Mouse (Mus musculus): Measurements from ENCODE around the gene Npc1l1.
A peak's percentile ranks its signal among the peaks of the same experiment; 100 is the strongest.

The Npc1l1 gene

DNA sequence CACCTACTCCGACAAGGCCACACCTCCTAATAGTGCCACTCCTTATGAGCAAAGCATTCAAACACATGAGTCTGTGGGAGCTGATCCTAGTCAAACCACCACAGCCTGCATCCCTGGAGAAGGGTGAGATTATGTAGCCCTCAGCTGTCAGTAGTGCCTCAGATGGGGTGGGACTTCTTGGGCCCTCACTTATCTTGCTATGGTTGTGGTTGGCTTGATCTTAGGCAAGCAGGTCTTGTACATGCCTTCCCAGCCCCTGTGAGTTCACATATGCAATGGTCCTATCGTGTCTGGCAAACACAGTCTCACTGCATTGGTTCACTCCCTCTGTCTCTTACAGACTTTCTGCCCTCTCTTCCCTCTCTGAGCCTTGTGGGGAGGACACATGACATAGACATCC lies 22.9 kb downstream of the Npc1l1 start:
- DNase-seq (ENCODE audit: low spot score in 2 of 2): no peak

DNA sequence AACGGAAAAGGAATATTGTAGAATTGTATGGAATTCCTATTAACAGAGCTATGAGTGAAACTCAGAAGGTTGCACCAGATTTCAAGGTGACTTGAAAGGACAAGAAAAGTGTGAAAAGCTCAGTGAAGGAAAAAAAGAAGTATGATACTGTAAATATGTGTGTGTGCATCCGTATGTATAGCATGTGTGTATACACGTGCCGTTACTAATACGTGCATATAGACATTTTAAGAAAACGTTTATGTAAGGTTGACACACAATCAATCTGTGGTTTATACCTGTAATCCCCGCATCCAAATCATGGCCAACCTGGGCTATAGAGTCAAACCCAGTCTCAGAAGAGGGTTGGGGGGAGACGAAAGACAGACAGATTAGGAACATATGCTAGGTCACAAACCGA lies 29.4 kb downstream of the Npc1l1 start:
- no peak for DNase-seq (ENCODE audit: low spot score in 2 of 2)

DNA sequence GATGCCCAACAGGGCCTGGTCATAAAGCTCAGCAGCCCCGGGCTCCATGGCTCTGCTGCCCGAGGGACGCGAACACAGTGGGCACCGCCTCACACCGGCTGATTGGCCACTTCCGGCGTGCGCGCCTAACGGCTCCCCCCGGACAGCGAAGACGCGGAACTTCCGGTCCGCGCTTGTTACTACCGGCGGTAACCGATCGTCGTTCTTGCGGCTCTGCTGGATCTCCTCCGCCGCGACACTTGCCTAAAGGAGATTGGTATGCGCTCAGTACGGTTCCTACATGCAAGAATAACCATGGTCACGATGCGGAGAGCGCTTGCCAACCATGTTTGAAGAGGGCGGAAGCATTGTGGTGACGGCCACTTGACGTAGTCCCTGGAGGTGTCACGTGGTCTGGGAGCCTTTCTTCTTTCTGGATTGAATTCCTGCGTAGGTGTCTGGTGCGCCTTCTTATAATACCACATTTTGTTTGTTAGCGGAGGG lies 29.8 kb downstream of the Npc1l1 start, which contains the start of gene Nudcd3:
Gene Nudcd3 (minus strand): TSS at position 329 of the 483 bp plus-strand sequence.
- peak; percentile 84 to 86 for DNase-seq (ENCODE audit: low spot score in 2 of 2)

- no peak for DNase-seq (ENCODE audit: low spot score in 2 of 2)
Measured at GRCm38 (mm10) chr11:6199410-6200086, 30.4 kb downstream of the Npc1l1 start, which contains the start of gene A730071L15Rik. Gene A730071L15Rik, plus strand, starts transcription at chr11:6200029.

DNA sequence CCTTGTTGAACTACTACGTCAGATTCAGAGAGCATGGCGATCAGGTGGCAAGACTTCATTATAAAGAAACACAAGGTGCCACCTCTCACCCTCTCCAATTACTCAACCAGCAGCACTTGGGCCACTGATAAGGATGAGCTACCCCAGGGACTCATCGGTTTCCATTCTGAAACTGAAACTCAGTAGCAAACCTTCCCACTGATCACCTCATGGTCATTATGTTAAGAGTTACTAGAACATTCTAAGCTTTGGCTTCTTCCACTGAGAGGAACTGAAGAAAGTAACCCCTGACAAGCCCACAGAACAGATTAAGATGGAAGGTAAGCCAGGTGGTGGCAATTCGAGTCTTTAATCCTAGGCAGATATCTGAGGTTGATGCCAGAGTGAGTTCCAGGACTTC lies 31.5 kb downstream of the Npc1l1 start:
- no peak for DNase-seq (ENCODE audit: low spot score in 2 of 2)

DNA sequence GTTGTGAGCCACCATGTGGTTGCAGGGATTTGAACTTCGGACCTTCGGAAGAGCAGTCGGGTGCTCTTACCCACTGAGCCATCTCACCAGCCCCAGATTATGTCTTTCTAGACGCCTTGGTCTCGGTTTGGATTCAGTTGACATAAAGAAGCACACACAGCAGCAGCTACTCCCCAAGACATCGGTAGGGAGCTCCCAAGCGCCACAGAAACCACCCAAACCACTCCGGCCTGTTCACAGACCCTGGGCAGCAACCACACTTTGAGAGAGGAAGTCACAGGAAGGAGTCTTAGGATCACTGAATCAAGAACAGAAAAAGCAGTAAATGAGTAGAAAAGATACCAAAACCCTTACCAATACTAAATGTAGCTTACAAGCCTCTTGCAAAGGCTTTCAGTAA lies 33.2 kb downstream of the Npc1l1 start:
- no peak for DNase-seq (ENCODE audit: low spot score in 2 of 2)

DNA sequence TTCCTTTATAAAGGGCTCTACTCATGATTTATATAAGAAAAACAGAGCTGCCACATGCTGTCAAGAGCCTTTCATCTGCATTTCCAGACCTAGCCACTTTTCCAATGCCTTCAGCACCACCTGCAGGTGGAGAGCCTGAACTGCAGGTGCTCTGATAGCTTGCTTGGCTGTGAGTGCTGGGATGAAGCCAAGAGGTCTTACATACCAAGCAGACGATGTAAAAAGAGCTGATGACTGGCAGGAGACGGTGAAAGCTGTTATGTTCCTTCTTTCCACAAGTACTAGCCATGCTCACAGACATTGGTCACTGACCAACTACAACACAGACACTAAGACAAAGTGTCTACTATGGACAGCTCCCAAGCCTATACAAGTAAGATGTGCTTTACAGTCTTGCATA lies 42.1 kb downstream of the Npc1l1 start:
- DNase-seq (ENCODE audit: low spot score in 2 of 2): peak; percentile 83 to 89

DNA sequence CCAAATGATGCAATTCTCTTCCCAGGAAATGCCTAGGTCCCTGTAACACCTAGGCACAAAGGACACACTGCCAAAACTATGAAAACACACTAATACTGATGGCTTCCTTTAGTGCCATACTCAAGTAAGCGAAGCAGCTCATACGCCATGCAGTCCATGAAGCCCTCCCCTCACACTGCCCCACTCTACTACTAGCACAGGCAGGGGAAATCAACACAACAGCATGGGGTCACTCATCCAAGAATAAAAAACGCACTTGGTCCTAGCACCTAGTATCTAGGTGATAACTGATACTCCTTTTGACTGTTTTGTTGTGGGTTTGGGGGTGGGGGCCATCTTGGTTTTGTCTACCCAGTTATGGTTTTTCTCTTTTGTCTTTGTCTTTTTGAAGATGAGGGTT lies 42.5 kb downstream of the Npc1l1 start:
- DNase-seq (ENCODE audit: low spot score in 2 of 2): no peak

DNA sequence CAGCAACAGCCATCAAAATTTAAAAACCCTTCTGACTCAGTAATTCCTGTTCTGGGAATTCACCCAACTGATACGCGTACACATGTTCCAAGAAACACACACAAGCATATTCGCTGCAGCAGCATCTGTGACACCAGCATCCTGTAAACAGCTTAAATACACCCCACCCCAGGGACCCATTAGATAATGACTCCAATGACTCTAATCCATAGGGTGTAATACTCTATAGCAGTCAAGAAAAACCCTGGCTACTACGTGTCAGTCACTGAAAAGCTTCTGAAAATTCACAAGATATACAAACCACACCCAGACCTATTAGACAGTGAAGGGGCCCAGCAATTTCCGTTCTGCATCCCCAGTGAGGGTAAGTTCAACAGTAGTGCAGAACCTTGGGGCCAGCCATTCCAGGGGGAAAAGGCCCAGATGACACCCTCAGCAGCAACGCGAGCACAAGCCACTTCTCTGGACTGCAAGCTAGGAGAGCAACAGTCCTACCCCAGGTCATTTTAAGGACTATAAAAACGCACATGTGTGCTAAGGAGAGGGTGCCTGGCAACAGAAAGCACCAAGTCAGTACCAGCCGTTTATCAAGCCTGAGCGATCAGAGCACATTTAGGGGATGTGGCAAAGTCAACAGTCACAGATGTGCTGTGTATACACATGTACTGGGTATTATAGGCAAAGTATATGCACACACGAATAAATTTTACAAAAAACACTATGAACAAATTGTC lies 45.6 kb downstream of the Npc1l1 start:
- no peak for DNase-seq (ENCODE audit: low spot score in 2 of 2)

- no peak for DNase-seq (ENCODE audit: low spot score in 2 of 2)
Measured at GRCm38 (mm10) chr11:6183246-6183645, 46.7 kb downstream of the Npc1l1 start.

DNA sequence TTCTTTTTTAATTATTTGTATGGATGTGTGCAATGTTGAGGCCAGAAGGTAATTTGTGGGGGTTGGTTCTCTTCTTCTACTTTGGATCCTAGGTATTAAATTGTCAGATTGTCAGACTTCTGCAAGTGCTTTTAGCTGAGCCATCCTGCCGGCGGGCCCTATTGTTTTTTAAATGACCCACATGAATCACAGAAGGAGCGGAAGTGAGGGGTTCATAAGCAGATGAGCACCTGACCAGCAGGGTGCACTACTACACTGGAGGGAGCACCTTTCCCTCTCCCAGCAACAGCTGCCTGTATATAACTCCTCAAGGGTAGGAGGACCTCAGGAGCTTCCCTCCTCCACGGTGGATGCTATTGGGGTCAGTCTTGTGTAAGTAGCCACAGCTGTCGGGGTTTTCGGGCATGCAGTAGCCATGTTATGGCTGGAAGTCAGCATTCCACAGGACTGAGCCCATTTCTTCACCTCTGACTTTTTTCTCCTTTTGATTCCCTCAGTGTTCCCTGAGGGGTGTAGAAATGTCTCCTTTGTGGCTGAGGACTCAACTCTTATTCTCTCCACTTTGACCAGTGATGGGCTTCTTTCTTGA lies 49.0 kb downstream of the Npc1l1 start:
- DNase-seq (ENCODE audit: low spot score in 2 of 2): no peak

DNA sequence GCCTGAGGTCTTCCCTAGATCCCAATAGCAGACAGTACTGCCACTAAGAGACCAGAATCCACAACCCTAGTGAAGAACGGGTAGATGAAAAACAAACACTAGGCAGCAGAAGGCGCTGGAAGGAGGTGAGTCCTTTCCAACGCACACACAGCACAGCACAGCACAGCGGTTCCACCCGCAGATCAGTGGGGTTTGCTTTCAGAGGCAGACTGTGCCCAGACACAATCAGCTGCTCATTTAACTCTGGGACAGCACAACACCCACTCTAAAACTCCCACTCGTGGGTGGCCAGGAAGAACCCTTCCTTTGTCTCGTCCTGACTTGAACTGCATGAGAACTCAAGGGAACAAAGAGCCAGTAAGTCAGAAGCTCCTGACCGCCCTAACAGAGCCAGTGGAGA lies 50.7 kb downstream of the Npc1l1 start:
- no peak for DNase-seq (ENCODE audit: low spot score in 2 of 2)

- DNase-seq (ENCODE audit: low spot score in 2 of 2): no peak
Measured at GRCm38 (mm10) chr11:6178673-6179166, 51.2 kb downstream of the Npc1l1 start.

- DNase-seq (ENCODE audit: low spot score in 2 of 2): no peak
Measured at GRCm38 (mm10) chr11:6177781-6178420, 52.0 kb downstream of the Npc1l1 start.

GRCm38 (mm10) chr11:6175506-6175905 lies 54.4 kb downstream of the Npc1l1 start:
- DNase-seq (ENCODE audit: low spot score in 2 of 2): no peak

DNA sequence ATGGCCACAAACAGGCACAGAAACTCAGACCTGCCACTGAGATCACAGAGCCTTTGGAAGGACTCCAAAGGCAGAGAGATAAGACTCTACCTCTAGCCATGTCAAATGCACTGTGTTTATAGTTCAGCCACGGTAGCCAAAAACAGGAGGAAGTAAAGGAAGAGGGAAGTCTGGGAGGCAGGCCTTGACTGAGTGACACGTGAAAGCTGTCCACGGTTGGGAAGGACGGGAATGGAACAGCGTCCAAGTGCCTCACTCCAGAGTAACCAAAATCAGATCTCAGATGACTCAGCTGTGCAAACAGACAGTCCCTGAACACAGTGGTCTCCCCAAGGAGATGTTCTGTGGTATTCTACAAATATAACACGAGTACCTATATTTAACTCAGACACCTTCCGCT lies 55.2 kb downstream of the Npc1l1 start:
- no peak for DNase-seq (ENCODE audit: low spot score in 2 of 2)

GRCm38 (mm10) chr11:6169041-6169663 lies 60.8 kb downstream of the Npc1l1 start:
- DNase-seq (ENCODE audit: low spot score in 2 of 2): no peak

- no peak for DNase-seq (ENCODE audit: low spot score in 2 of 2)
Measured at GRCm38 (mm10) chr11:6166351-6166750, 63.6 kb downstream of the Npc1l1 start.

- no peak for DNase-seq (ENCODE audit: low spot score in 2 of 2)
Measured at GRCm38 (mm10) chr11:6165391-6166081, 64.4 kb downstream of the Npc1l1 start.

- no peak for DNase-seq (ENCODE audit: low spot score in 2 of 2)
Measured at GRCm38 (mm10) chr11:6164781-6165180, 65.2 kb downstream of the Npc1l1 start.

GRCm38 (mm10) chr11:6163706-6164105 lies 66.2 kb downstream of the Npc1l1 start:
- no peak for DNase-seq (ENCODE audit: low spot score in 2 of 2)

Data from frontal cortex, postnatal 10 days (tissue).